Mouse (Mus musculus) neural tube, embryonic 14.5 days (tissue): ENCODE measurements around the gene Gm21834. TPM values are rescaled to one million over a fixed set of nuclear protein-coding genes. Genes with fewer than 3 reads are reported as not detected.

Experiments used
- polyA plus RNA-seq: library from polyadenylated mRNA; unstranded; fragments of >200 nt; fragmentation: Nextera tagmentation; extraction: Ambion mirVana; gene quantifications from 2 replicates; pipeline ENCODE4 v1.2.1, GENCODE M21; 2014

Gm21834 gene
- polyA plus RNA-seq, 1 experiment from 2014 or later: not detected

Other genes starting within 250 kb of the Gm21834 start
- gene Vmn2r120, start 196.7 kb downstream of the Gm21834 start, polyA plus RNA-seq: not detected in 2 replicates
- gene Cntnap5c, start 27.4 kb upstream of the Gm21834 start, polyA plus RNA-seq: 3.4 and 4.3 TPM in 2 replicates